Mouse (Mus musculus): ENCODE data around the gene Galnt5.

GRCm38 (mm10) chr2:58041867-58042266 lies 44.2 kb downstream of the Galnt5 start:
- no peak for TF ChIP-seq CHD2 (IDR thresholded peaks at IDR 0.05; ENCODE audit: low read depth, low read length)
- TF ChIP-seq HCFC1 (IDR thresholded peaks at IDR 0.05; ENCODE audit: borderline replicate concordance, insufficient read depth, low read length) = no peak
